Mouse (Mus musculus): ENCODE results near the gene Mgmt.

GRCm38 (mm10) chr7:136945697-136946096 is 51.3 kb downstream of the Mgmt start:
- TF ChIP-seq TAL1 (IDR thresholded peaks at IDR 0.05; ENCODE audit: low read length): no peak
- TF ChIP-seq ZKSCAN1 (IDR thresholded peaks at IDR 0.05; ENCODE audit: low read depth, low read length): no peak
- no peak for TF ChIP-seq HCFC1 (IDR thresholded peaks at IDR 0.05; ENCODE audit: low read depth, low read length)
- no peak for TF ChIP-seq USF1 (IDR thresholded peaks at IDR 0.05; ENCODE audit: low read depth, low read length)
- TF ChIP-seq GATA1 (IDR thresholded peaks at IDR 0.05; ENCODE audit: low read depth, low read length): no peak
- no peak for TF ChIP-seq ZNF384 (IDR thresholded peaks at IDR 0.05; ENCODE audit: low read depth, low read length)
- TF ChIP-seq MAZ (IDR thresholded peaks at IDR 0.05; ENCODE audit: low read depth, low read length): no peak
- no peak for TF ChIP-seq POLR2A (IDR thresholded peaks at IDR 0.05; ENCODE audit: control insufficient read depth in 1 of 2, insufficient read depth in 1 of 2, low read depth in 1 of 2, low read length in 2 of 2, poor library complexity in 1 of 2)
